Mouse (Mus musculus) layer of hippocampus, postnatal 36 days (tissue): Measurements from ENCODE around the gene Nuak2. TPM values are rescaled to one million over a fixed set of nuclear protein-coding genes. Genes with fewer than 3 reads are reported as not detected.

Source experiments
- DNase-seq, 2 experiments: peaks; one replicate each; pipeline ENCODE4 v3.0.0; 2022
- total RNA-seq, 2 experiments: library from RNA; stranded (reverse); gene quantifications; 2 replicates each; pipeline ENCODE4 v1.2.3; 2021

Nuak2 gene
- total RNA-seq, 2 experiments from 2014 or later, result 0.63 to 1.1 TPM

DNA sequence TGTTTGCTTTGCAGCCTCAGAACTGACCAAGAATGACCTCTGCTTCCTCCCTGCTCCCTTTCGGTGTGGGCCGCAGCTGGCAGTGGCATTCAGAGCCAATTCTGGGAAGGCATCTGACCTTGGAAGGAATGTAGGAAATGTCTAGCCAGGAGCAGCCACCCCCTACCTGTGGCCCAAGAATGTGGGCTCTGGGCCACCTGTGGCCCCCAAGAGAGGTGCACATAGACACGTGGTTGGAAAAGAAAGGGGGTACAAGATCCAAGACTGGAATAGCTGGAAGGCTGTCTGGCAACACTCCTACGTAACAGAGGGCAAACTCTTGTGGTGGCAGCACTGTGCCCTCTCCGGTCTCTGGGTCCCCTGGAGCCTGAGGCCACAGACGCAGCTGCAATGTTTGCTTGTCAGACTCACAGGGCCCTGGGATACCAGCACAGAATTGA, 39.3 kb downstream of the Nuak2 start:
- no peak for DNase-seq

- DNase-seq, result peak; percentile 85 to 88
These were observed 39.9 kb downstream of the Nuak2 start for GRCm38 (mm10) chr1:132355841-132356242.

DNA sequence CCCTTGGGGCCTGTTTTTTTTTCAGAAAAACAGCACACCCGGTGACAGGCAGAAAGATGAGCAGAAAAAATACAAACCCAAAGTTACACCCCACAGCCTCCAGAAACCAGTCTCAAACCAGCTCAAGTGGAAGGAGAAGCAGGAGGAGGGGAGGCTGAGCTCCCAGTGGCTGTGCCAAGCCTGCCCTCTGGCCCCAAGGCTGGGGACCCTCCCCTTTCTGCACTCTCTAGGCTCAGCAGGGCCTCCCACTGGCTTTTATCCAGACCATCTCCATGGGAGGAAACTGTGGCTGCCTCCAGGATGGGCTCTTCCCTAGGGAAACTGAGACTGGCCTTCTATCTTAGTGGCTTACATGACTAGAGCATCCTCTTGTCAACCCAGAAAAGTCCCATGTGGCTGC, 40.9 kb downstream of the Nuak2 start:
- DNase-seq, result no peak

DNA sequence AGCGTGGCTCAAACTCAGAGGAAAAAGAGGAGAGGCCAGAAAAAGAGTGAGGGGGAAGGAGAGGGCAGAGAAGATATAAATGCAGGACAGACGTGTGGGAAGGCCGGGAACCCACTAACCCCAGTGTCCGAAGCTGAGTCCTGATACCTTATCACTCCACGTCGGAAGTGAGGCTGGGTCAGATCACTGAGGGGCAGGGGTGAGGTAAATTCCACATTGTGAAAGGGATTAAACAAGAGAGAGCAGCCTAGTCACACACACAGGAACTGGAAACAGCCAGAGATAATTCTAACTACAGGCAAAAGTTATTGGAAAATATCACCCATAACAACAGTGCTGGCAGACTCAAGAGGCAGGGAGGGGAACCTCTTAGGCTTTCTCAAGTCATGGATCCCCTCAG, 46.0 kb downstream of the Nuak2 start:
- no peak for DNase-seq

DNA sequence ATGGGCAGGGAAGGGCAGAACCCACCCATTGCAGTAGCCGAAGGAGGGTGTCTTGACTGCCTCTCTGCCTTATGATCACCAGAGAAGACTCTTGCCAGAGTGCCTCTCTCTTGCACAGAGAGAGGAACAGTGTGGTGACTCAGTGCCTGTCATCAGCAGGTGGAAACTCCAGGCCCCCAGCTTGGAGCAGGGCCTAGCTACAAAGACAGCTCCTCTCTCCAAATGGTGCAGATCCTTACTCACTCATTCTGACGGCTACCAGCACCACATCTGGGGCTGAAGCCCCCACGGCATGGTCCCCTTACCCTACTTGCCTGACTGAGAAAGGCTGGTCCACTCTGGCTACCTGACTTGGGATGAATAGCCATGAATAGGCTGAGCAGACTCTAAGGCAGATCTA, 48.5 kb downstream of the Nuak2 start:
- DNase-seq, result no peak

GRCm38 (mm10) chr1:132364896-132365557, 49.1 kb downstream of the Nuak2 start:
- DNase-seq, result no peak

- no peak for DNase-seq
These were observed 49.7 kb downstream of the Nuak2 start for GRCm38 (mm10) chr1:132365645-132366044.

GRCm38 (mm10) chr1:132366235-132366634, 50.3 kb downstream of the Nuak2 start:
- DNase-seq, result no peak

DNA sequence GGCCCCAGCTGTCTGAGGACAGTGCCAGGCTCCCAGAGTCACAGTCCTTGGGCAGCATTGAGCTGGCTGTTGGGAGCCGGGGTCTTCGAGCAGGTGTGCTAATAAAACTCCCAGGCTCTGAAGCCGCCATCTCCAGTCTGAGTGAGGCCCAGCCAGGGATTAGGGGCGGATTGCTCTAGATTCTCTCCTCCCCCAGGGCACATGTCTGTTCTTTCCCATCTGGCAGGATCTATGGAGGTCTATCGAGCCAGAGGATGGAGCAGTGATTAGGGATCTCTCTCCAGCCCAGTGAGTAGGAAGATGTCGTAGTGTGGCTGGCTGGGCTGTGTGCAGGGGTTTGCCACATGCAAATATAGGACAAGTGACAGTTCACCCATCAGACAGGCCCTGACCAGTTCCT, 51.0 kb downstream of the Nuak2 start:
- DNase-seq, result no peak

DNA sequence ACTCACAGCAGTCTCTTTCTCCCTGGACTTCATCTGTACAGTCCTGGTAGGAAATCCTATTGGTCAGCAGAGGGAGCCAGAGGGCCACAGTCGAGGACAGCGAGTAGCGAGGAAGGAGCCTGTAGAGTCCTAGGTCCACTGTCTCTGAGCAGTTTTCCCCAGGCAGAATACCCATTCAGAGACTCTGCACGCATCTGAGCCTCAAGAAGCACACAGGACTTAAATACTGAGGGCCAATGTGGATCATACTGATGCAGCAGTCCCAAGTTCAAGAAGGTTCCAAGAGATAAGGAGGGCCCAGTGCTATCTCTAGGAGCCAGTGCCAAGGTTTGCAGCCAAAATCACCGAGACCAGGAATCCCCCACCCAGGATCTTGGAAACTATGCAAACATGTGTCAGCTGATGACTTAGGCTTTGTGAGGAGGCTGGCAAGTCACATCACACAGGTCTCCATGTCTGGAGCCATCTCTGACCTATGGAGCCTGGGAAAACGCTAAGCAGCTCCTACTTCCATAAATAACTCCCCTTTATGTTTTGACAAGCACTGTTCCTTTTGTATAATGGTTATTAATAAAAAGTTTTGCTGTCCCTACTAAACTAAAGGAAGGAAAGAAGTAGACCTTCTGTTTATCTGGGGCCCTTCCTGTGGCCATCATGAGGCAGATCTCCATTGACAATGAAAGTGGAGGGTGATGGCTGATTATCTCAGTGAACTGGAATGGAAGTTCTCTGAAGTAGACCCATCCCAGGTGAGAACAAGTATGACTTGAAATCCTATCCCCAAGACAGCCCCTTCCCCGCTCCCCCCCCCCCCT, 52.0 kb downstream of the Nuak2 start:
- DNase-seq, result peak; percentile 79

- no peak for DNase-seq
These were observed 54.8 kb downstream of the Nuak2 start for GRCm38 (mm10) chr1:132370681-132371173.

GRCm38 (mm10) chr1:132371298-132372081, 55.6 kb downstream of the Nuak2 start:
- DNase-seq, result no peak

- DNase-seq, result no peak
These were observed 56.4 kb downstream of the Nuak2 start for GRCm38 (mm10) chr1:132372354-132372753.

DNA sequence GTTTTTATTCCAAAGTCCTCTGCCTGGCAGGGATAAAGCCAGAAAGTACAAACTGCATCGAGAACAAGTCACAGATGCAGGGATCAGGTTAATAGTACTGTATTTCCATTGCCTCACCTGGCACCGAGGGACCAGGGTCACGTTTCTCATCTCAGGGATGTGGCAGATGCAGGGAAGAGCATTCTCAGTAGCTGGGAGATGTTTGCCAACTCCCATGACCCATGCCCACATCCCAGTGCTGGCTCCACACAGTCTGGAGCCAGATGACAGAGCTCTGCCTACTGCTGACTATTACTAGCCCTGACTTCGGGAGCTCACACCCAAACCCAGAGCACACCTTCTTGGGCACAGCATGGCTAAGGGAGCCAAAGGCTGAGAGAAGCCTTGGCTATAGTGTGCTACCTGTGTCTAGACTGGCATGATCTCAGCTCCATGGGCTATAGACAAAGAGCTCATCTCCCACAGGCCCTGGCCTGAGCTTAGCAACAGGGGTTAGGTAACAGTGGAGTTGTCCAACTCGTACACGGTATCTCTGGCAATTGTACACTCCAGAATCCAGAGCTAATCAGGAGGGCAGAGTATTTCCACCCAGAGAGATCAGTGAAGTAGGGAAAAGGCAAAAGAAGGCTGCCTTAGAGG, 57.1 kb downstream of the Nuak2 start:
- no peak for DNase-seq

- no peak for DNase-seq
These were observed 58.4 kb downstream of the Nuak2 start for GRCm38 (mm10) chr1:132374140-132374872.

GRCm38 (mm10) chr1:132374873-132375244, 58.9 kb downstream of the Nuak2 start:
- DNase-seq, result no peak

- DNase-seq, result no peak
These were observed 59.3 kb downstream of the Nuak2 start for GRCm38 (mm10) chr1:132375256-132375655.

DNA sequence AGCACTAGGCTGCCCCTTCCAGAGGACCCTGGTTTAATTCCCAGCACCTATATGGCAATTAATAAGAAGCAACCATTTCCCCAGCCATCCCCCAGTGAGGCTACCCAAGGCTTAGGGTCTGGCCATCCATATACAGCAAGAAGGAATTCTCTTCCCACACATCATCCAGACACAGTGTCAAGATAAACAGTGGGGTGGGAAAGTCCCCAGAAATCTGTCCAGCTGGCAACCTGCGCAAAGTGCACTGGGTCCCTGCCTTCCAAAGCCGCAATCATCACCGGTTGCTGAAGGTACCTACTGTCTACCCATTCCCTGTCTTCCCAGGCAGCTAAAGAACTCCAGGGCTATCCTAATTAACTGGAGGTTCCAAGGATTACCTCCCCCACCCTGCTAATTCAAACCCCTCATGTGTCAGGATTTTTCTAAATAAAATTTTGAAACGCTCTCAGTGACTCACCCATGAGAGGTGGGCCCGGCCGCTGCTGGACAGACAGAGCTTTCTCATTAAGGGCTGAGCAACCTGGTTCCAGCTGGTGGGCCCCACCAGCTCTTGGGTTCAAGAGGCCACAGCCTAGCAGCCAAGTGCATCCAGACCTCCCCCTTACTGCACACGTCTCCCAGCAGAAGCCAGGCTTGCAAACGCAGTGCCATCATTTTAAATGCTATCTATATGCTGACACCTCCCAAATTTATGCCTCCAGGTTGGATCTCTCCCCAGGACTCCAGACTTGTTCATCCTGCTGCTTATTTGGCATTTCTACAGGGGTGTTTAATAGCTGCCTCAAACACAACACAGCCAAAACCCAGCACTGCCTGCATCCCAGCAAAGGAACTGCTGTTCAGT, 60.5 kb downstream of the Nuak2 start:
- DNase-seq, result no peak

DNA sequence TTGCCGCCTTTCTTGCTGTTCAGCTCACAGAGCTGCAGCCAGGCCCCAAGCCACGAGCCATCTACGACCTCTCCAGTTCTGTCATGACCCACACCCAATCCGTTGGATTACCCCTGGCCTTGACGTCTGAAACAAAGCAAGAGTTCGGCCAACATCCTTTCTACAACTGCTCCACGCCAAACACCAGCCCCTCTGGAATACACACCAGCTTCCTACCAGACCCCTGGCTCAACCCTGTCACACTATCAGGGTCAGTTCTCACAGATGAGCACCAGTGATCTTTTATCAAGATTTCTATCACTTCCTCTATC, 61.1 kb downstream of the Nuak2 start:
- no peak for DNase-seq

DNA sequence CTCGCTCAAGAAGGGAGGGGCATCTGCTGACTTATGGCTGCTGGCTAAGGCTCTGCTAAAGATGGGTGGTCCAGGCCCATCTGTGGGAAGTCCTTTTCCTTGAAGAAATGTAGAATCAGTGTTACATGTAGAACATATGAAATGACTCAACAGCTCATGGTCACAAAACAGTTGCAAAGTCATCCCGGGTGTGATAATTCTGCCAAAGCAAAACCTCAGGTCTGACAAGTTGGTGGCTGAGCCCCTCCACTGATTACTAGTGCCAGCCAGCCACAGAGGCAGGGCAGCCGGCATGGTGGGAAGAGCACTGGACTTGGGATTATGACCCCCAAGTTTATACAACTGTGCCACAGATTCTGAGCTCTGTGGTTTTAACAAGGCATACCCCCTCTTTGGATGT, 61.9 kb downstream of the Nuak2 start:
- DNase-seq, result no peak

DNA sequence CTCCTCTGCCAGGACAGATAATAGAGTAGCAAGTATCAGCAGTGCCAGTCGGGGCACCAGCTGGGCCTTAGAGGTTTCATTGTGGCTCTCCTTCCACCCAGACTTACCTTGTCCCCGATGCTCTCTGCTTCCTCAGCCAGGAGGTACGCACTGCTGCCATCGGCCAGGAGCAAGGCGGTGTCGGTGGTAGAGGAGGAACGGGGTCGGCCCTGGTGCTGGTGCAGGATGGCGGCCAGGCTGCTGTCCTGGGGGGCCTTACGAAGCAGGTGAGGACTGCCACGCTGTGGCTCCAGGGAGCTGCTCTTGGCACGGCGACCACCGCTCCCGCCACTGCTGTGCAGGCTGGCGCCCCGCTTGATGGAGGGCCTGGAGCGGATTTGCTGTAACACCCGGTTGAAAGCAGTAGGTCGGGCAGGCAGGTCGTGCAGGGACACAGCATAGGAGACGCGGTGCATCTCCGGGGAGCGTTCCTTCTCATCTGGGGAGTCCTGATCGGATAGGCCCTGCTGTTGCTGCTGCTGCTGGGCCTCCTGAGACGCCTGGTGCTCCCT, 64.7 kb downstream of the Nuak2 start:
- DNase-seq, result no peak
